Mouse (Mus musculus) CD4-positive, CD25-positive, alpha-beta regulatory T cell, adult 4 months (primary cell): ENCODE data around the gene Cd3eap. TPM values are rescaled to one million over a fixed set of nuclear protein-coding genes. Genes with fewer than 3 reads are reported as not detected.

Experiments used
- ATAC-seq: one replicate; pipeline ENCODE4 v1.8.0; 2017
- polyA plus RNA-seq, 2 experiments: library from polyadenylated mRNA; unstranded; fragments of 100-300 nt; shearing (Covaris generic); gene quantifications; one replicate each; pipeline ENCODE4 v1.2.1; 2017

The Cd3eap gene
- polyA plus RNA-seq, 2 experiments from 2014 or later = 15.8 to 17.6 TPM

DNA sequence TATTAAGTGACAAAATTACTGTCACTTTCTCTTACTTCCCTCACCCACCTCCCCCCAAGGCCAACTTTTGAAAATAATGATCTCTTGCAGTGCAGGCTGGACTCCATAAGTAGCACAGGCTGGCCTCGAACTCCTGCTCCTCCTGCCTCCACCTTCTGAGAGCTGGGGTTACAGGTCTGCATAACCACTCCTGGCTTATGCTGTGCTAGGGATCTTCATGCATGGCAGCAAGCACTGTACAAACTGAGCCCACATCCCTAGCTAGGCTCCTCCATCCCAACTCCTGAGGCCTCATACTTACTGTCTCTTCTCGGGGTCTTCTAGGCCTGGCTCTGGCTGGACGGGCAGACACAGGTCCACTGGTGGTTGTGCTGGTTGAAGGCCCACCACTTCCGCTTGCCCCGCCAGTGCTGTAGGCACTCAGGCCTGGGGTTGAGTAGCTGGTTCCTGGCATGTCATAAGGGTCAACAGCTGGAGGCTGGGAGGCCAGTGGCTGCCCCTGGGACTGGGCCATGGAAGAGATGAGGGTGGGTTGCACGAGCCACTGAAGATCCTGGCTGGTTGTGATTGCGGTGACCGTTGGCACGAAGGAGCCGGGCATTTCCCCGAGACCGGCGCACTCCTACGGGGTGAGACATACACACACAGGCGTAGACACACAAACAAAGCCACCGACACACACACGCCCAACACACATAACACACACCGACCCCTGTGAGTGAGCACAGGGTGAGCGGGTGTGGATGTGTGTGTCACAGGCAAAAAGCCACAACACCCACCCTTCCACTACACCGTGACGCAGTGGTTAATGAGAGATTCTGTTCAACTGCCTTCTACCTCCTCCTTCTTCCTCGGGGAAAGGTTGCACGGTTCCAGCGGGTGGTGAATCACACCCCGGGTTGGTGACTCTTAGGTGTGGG is 52.2 kb downstream of the Cd3eap start:
- no peak for ATAC-seq

Other genes with a start within 250 kb of the Cd3eap start
- gene Gm4969, start 241.1 kb downstream of the Cd3eap start, polyA plus RNA-seq = not detected
- gene Fbxo46, start 239.6 kb downstream of the Cd3eap start, polyA plus RNA-seq = 10 to 100 TPM; 23.1 to 29.0 TPM
- 10 to 100 TPM in 1 of 2 experiments, 1 to 10 TPM in 1; 9.1 to 17.8 TPM for gene Qpctl, start 210.2 kb downstream of the Cd3eap start, polyA plus RNA-seq
- gene Snrpd2, start 209.8 kb downstream of the Cd3eap start, polyA plus RNA-seq = 10 to 100 TPM; 63.0 to 77.3 TPM
- gene Gipr, start 193.4 kb downstream of the Cd3eap start, polyA plus RNA-seq = not detected
- 10 to 100 TPM in 1 of 2 experiments, 1 to 10 TPM in 1; 10.0 to 30.1 TPM for gene Eml2, start 183.1 kb downstream of the Cd3eap start, polyA plus RNA-seq
- under 1 TPM in 1 of 2 experiments, not detected in 1; 0.11 TPM for gene Gpr4, start 146.9 kb downstream of the Cd3eap start, polyA plus RNA-seq
- 10 to 100 TPM; 15.2 to 24.0 TPM for gene Opa3, start 131.1 kb downstream of the Cd3eap start, polyA plus RNA-seq
- gene Vasp, start 87.7 kb downstream of the Cd3eap start, polyA plus RNA-seq = 100 to 1,000 TPM in 1 of 2 experiments, 10 to 100 TPM in 1; 52.3 to 109 TPM
- gene Ppm1n, start 79.4 kb downstream of the Cd3eap start, polyA plus RNA-seq = 1 to 10 TPM; 1.7 to 2.1 TPM
- not detected for gene Rtn2, start 76.9 kb downstream of the Cd3eap start, polyA plus RNA-seq
- gene Fosb, start 49.4 kb downstream of the Cd3eap start, polyA plus RNA-seq = 1 to 10 TPM in 1 of 2 experiments, under 1 TPM in 1; 0.35 to 2.7 TPM
- 10 to 100 TPM; 71.2 to 78.1 TPM for gene Ercc1, start 14.7 kb downstream of the Cd3eap start, polyA plus RNA-seq
- gene Ppp1r13l, start 266 bp upstream of the Cd3eap start, polyA plus RNA-seq = not detected
- 10 to 100 TPM; 10.1 to 11.6 TPM for gene Ercc2, start 22.5 kb upstream of the Cd3eap start, polyA plus RNA-seq
- 1 to 10 TPM; 2.6 to 3.3 TPM for gene Klc3, start 44.6 kb upstream of the Cd3eap start, polyA plus RNA-seq
- gene Ckm, start 45.3 kb upstream of the Cd3eap start, polyA plus RNA-seq = not detected
- 1 to 10 TPM in 1 of 2 experiments, under 1 TPM in 1; 0.91 to 1.3 TPM for gene Mark4, start 99.3 kb upstream of the Cd3eap start, polyA plus RNA-seq
- gene Exoc3l2, start 103.8 kb upstream of the Cd3eap start, polyA plus RNA-seq = not detected
- under 1 TPM; 0.37 to 0.86 TPM for gene Bloc1s3, start 148.9 kb upstream of the Cd3eap start, polyA plus RNA-seq
- 10 to 100 TPM; 45.8 to 50.7 TPM for gene Trappc6a, start 148.9 kb upstream of the Cd3eap start, polyA plus RNA-seq
- not detected for gene Nkpd1, start 158.4 kb upstream of the Cd3eap start, polyA plus RNA-seq
- 1 to 10 TPM; 1.9 to 2.8 TPM for gene Ppp1r37, start 203.6 kb upstream of the Cd3eap start, polyA plus RNA-seq
- 1 to 10 TPM; 1.7 to 1.9 TPM for gene Zfp296, start 217.8 kb upstream of the Cd3eap start, polyA plus RNA-seq
- 100 to 1,000 TPM in 1 of 2 experiments, 10 to 100 TPM in 1; 91.0 to 100 TPM for gene Gemin7, start 218.1 kb upstream of the Cd3eap start, polyA plus RNA-seq
- 1 to 10 TPM; 9.0 to 9.4 TPM for gene Clasrp, start 245.0 kb upstream of the Cd3eap start, polyA plus RNA-seq